Mouse (Mus musculus) lung, postnatal 0 days (tissue): Measurements from ENCODE around the gene Vwa3b. TPM values are rescaled to one million over a fixed set of nuclear protein-coding genes. Genes with fewer than 3 reads are reported as not detected.
A peak's percentile ranks its signal among the peaks of the same experiment; 100 is the strongest.

ENCODE experiments used
- ATAC-seq: fragments of 200-750 bp; cut with Nextera tagmentation; 2 replicates; pipeline ENCODE4 v1.8.0; 2017; ENCODE audit warnings: moderate library complexity
- DNase-seq: peaks from one replicate; pipeline ENCODE4 v3.0.0-alpha.2; 2016; ENCODE audit warnings: low spot score
- H3K27ac ChIP-seq: fragments of 300-500 bp; sonication (generic); 2 replicates; pipeline ENCODE4 v1.5.1; 2014; ENCODE audit warnings: antibody characterized with exemption, mild to moderate bottlenecking, low read length, mixed read lengths
- H3K27me3 ChIP-seq: fragments of 300-500 bp; sonication (generic); replicated peaks from 2 replicates; pipeline ENCODE4 v1.6.1; 2014; ENCODE audit warnings: low read length, mixed read lengths; ENCODE audit not compliant: insufficient read depth
- H3K36me3 ChIP-seq: fragments of 300-500 bp; sonication (generic); 2 replicates; pipeline ENCODE4 v1.6.1; 2014; ENCODE audit warnings: low read length, mixed read lengths; ENCODE audit not compliant: insufficient read depth
- H3K4me1 ChIP-seq: fragments of 300-500 bp; sonication (generic); 2 replicates; pipeline ENCODE4 v1.6.1; 2014; ENCODE audit warnings: antibody characterized with exemption, low read depth, low read length, mixed read lengths; ENCODE audit not compliant: insufficient read depth
- H3K4me2 ChIP-seq: fragments of 300-500 bp; sonication (generic); replicated peaks from 2 replicates; pipeline ENCODE4 v1.6.1; 2014; ENCODE audit warnings: low read depth, mild to moderate bottlenecking, low read length, moderate library complexity, mixed read lengths
- H3K4me3 ChIP-seq: fragments of 300-500 bp; sonication (generic); 2 replicates; pipeline ENCODE4 v1.5.1; 2014; ENCODE audit warnings: low read depth, low read length
- H3K9ac ChIP-seq: fragments of 300-500 bp; sonication (generic); replicated peaks from 2 replicates; pipeline ENCODE4 v1.6.1; 2014; ENCODE audit warnings: low read depth, mild to moderate bottlenecking
- H3K9me3 ChIP-seq: fragments of 300-500 bp; sonication (generic); 2 replicates; pipeline ENCODE4 v1.6.1; 2016; ENCODE audit warnings: low read length, mixed read lengths
- CTCF ChIP-seq: IDR thresholded peaks from 2 replicates; pipeline ENCODE4 v1.5.1; 2016; ENCODE audit warnings: antibody characterized with exemption, mild to moderate bottlenecking
- EP300 ChIP-seq: IDR thresholded peaks from 2 replicates; pipeline ENCODE4 v1.6.1; 2016; ENCODE audit warnings: antibody characterized with exemption, mild to moderate bottlenecking, control low read depth
- WGBS: fragments of 180-500 bp; shearing (Covaris S2); extraction: QIAGEN DNeasy Blood & Tissue Kit; methylation state at CpG from one replicate; pipeline ENCODE4 v1.1.7; 2014; 5-methylcytosine and 5-hydroxymethylcytosine counted together
- polyA plus RNA-seq: library from polyadenylated mRNA; unstranded; fragments of >200 nt; fragmentation: Nextera tagmentation; extraction: Ambion mirVana; gene quantifications from 2 replicates; pipeline ENCODE4 v1.2.1, GENCODE M21; 2015

Gene Vwa3b
- polyA plus RNA-seq, 1 experiment from 2014 or later = 1.4 TPM

- DNase-seq (no peak), ATAC-seq (no peak)
- TF ChIP-seq CTCF (no peak), EP300 (no peak)
- 63% methylated on average over 10 of the region's 10 CpGs for WGBS
- Histone ChIP-seq H3K4me3 (no peak overlapping the region), H3K9me3 (no peaks in the 10 kb centered on the region), H3K27me3 (no peaks in the 10 kb centered on the region), H3K27ac (no peak overlapping the region), H3K4me2 (no peak overlapping the region), H3K9ac (no peak overlapping the region), H3K36me3 (no peaks in the 10 kb centered on the region), H3K4me1 (no peaks in the 10 kb centered on the region)
Measured at GRCm38 (mm10) chr1:37009880-37010279, 16.5 kb upstream of the Vwa3b start.

- no peak overlapping the region for H3K9ac ChIP-seq
- no peak overlapping the region for H3K4me2 ChIP-seq
- no peak for DNase-seq
- H3K27me3 ChIP-seq = no peaks in the 10 kb centered on the region
- H3K36me3 ChIP-seq = no peaks in the 10 kb centered on the region
- no peak for ATAC-seq
- TF ChIP-seq EP300 (no peak), CTCF (no peak)
- H3K9me3 ChIP-seq = no peaks in the 10 kb centered on the region
- 54% methylated on average over 3 of the region's 3 CpGs for WGBS
- no peak overlapping the region for H3K4me3 ChIP-seq
- no peaks in the 10 kb centered on the region for H3K4me1 ChIP-seq
- no peak overlapping the region for H3K27ac ChIP-seq
Measured at GRCm38 (mm10) chr1:37011626-37012209, 14.7 kb upstream of the Vwa3b start.

- DNase-seq (no peak), ATAC-seq (no peak)
- Histone ChIP-seq H3K4me2 (no peak overlapping the region), H3K36me3 (no peaks in the 10 kb centered on the region), H3K9ac (no peak overlapping the region), H3K9me3 (no peaks in the 10 kb centered on the region), H3K4me3 (no peak overlapping the region), H3K27me3 (no peaks in the 10 kb centered on the region), H3K27ac (no peak overlapping the region), H3K4me1 (no peaks in the 10 kb centered on the region)
- 78% methylated on average over 2 of the region's 2 CpGs for WGBS
- TF ChIP-seq CTCF = no peak
- no peak for TF ChIP-seq EP300
Measured at GRCm38 (mm10) chr1:37013006-37013405, 13.4 kb upstream of the Vwa3b start.

- DNase-seq (peak; percentile 24), ATAC-seq (no peak)
- TF ChIP-seq EP300 (no peak), CTCF (no peak)
- Histone ChIP-seq H3K36me3 (no peaks in the 10 kb centered on the region), H3K4me1 (no peaks in the 10 kb centered on the region), H3K9me3 (no peaks in the 10 kb centered on the region), H3K4me3 (no peak overlapping the region), H3K4me2 (no peak overlapping the region), H3K27me3 (no peaks in the 10 kb centered on the region), H3K9ac (no peak overlapping the region), H3K27ac (no peak overlapping the region)
- 25% methylated on average over 7 of the region's 7 CpGs for WGBS
Measured at GRCm38 (mm10) chr1:37013687-37014086, 12.7 kb upstream of the Vwa3b start.

GRCm38 (mm10) chr1:37019017-37019416 is 7.4 kb upstream of the Vwa3b start:
- DNase-seq (peak; percentile 32), ATAC-seq (no peak)
- TF ChIP-seq EP300 (peak; percentile 34; the same call in 1 of the 2 replicates), CTCF (no peak)
- Histone ChIP-seq H3K9me3 (no peaks in the 10 kb centered on the region), H3K27ac (no peak overlapping the region), H3K9ac (no peak overlapping the region), H3K27me3 (no peaks in the 10 kb centered on the region), H3K4me1 (no peaks in the 10 kb centered on the region), H3K4me3 (no peak overlapping the region), H3K4me2 (no peak overlapping the region), H3K36me3 (no peaks in the 10 kb centered on the region)
- 42% methylated on average over 6 of the region's 6 CpGs for WGBS

- Histone ChIP-seq H3K9me3 (no peaks in the 10 kb centered on the region), H3K36me3 (no peaks in the 10 kb centered on the region), H3K4me1 (no peaks in the 10 kb centered on the region), H3K4me3 (no peak overlapping the region), H3K9ac (no peak overlapping the region), H3K4me2 (no peak overlapping the region), H3K27me3 (no peaks in the 10 kb centered on the region), H3K27ac (no peak overlapping the region)
- DNase-seq (no peak), ATAC-seq (no peak)
- WGBS = 69% methylated on average over 2 of the region's 2 CpGs
- TF ChIP-seq CTCF = no peak
- no peak for TF ChIP-seq EP300
Measured at GRCm38 (mm10) chr1:37022704-37023103, 3.7 kb upstream of the Vwa3b start.

GRCm38 (mm10) chr1:37024736-37025135 is 1.7 kb upstream of the Vwa3b start:
- H3K36me3 ChIP-seq = no peaks in the 10 kb centered on the region
- TF ChIP-seq CTCF (no peak), EP300 (no peak)
- no peaks in the 10 kb centered on the region for H3K9me3 ChIP-seq
- WGBS = 84% methylated on average over 7 of the region's 7 CpGs
- no peak overlapping the region for H3K27ac ChIP-seq
- DNase-seq (no peak), ATAC-seq (no peak)
- H3K4me1 ChIP-seq = no peaks in the 10 kb centered on the region
- no peak overlapping the region for H3K4me2 ChIP-seq
- no peaks in the 10 kb centered on the region for H3K27me3 ChIP-seq
- H3K4me3 ChIP-seq = no peak overlapping the region
- H3K9ac ChIP-seq = no peak overlapping the region
